Mouse (Mus musculus): Measurements from ENCODE around the gene Tmem101. TPM values are rescaled to one million over a fixed set of nuclear protein-coding genes. Genes with fewer than 3 reads are reported as not detected.
"Not testable (repeated sequence)": the region's sequence is repeated elsewhere in the genome, so short reads cannot be mapped to it uniquely, and the experiment has no call there.

Tmem101 gene
- total and polyA plus RNA-seq, 3 experiments: 30.1 to 45.1 TPM; not detected in 1

DNA sequence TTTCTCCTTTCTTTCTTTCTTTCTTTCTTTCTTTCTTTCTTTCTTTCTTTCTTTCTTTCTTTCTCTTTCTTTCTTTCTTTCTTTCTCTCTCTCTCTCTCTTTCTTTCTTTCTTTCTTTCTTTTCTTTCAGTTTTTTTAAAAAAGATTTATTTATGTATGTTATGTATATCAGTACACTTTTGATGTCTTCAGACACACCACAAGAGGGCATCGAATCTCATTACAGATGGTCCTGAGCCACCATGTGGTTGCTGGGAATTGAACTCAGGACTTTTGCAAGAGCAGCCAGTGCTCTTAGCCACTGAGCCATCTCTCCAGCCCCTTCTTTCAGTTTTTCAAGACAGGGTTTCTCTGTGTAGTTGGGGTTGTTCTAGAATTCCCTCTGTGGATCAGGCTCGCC lies 1.8 kb upstream of the Tmem101 start:
- not testable (repeated sequence) for H3K27me3 ChIP-seq (ENCODE audit: control insufficient read depth in 1 of 2, insufficient read depth in 2 of 2, low read length in 2 of 2); H3K4me1 ChIP-seq (ENCODE audit: control insufficient read depth in 1 of 2, insufficient read depth in 2 of 2, low read length in 2 of 2); H3K36me3 ChIP-seq (ENCODE audit: control insufficient read depth in 1 of 2, insufficient read depth in 2 of 2, low read length in 2 of 2); H3K4me3 ChIP-seq (ENCODE audit: control insufficient read depth in 1 of 2, insufficient read depth in 1 of 2, low read depth in 2 of 2, low read length in 2 of 2); H3K27ac ChIP-seq (ENCODE audit: control insufficient read depth, low read depth, low read length); H3K9me3 ChIP-seq (replicated peaks; ENCODE audit: insufficient read depth, low read length); H3K79me2 ChIP-seq (ENCODE audit: control insufficient read depth, insufficient read depth, low read length, poor library complexity); H3K9ac ChIP-seq (ENCODE audit: control insufficient read depth, low read depth, low read length, poor library complexity, severe bottlenecking); DNase-seq (ENCODE audit: low read depth, low spot score)
- peak; percentile 52 for TF ChIP-seq SMC3 (IDR thresholded peaks at IDR 0.05; ENCODE audit: low read depth, low read length)
- TF ChIP-seq ZC3H11A (IDR thresholded peaks at IDR 0.05; ENCODE audit: low read depth, low read length): peak; percentile 31; the same call in 1 of the 2 replicates
- peak in 2 of 3 experiments; percentile 17 to 52; a peak in 3 of 6 replicates for TF ChIP-seq CTCF (IDR thresholded peaks at IDR 0.05 in 2 of 3, conservative IDR thresholded peaks at IDR 0.05 in 1 of 3; ENCODE audit: control insufficient read depth in 1 of 3, insufficient read depth in 1 of 3, low read depth in 2 of 3, low read length in 3 of 3, poor library complexity in 1 of 3, severe bottlenecking in 1 of 3)
- TF ChIP-seq TBP (IDR thresholded peaks at IDR 0.05; ENCODE audit: low read depth, low read length): peak; percentile 17; the same call in 1 of the 2 replicates

DNA sequence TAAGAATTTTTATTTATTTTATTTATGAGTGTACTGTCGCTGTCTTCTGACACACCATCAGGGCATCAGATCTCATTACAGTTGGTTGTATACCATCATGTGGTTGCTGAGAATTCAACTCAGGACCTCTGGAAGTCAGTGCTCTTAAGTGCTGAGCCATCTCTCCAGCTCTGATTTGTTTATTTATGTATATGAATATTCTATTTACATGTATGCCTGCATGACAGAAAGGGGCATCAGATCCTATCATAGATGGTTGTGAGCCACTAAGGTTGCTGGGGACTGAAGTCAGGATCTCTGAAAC lies 534 bp upstream of the Tmem101 start:
- Histone ChIP-seq H3K27me3 (ENCODE audit: control insufficient read depth in 1 of 2, insufficient read depth in 2 of 2, low read length in 2 of 2) (no peaks in the 10 kb centered on the region), H3K4me1 (ENCODE audit: control insufficient read depth in 1 of 2, insufficient read depth in 2 of 2, low read length in 2 of 2) (peaks cover 0 to 4% of the 10 kb centered on the region in 2 experiments; a peak in 2 of 4 replicates), H3K4me3 (ENCODE audit: control insufficient read depth in 1 of 2, insufficient read depth in 1 of 2, low read depth in 2 of 2, low read length in 2 of 2) (peak overlapping the region in 1 of 2 experiments; percentile 47; a peak in 2 of 4 replicates), H3K27ac (ENCODE audit: control insufficient read depth, low read depth, low read length) (no peak overlapping the region), H3K9me3 (replicated peaks; ENCODE audit: insufficient read depth, low read length) (no peaks in the 10 kb centered on the region), H3K9ac (ENCODE audit: control insufficient read depth, low read depth, low read length, poor library complexity, severe bottlenecking) (no peak overlapping the region), H3K79me2 (ENCODE audit: control insufficient read depth, insufficient read depth, low read length, poor library complexity) (no peaks in the 10 kb centered on the region; the same call in 1 of the 2 replicates), H3K36me3 (ENCODE audit: control insufficient read depth in 1 of 2, insufficient read depth in 2 of 2, low read length in 2 of 2) (peaks cover 0 to 6% of the 10 kb centered on the region in 2 experiments; a peak in 2 of 4 replicates)
- TF ChIP-seq RAD21 (IDR thresholded peaks at IDR 0.05; ENCODE audit: low read depth, low read length) (no peak), ZC3H11A (IDR thresholded peaks at IDR 0.05; ENCODE audit: low read depth, low read length) (no peak), GABPA (IDR thresholded peaks at IDR 0.05; ENCODE audit: low read depth, low read length) (no peak), UBTF (IDR thresholded peaks at IDR 0.05; ENCODE audit: borderline replicate concordance, insufficient read depth, low read depth, low read length) (no peak), CTCF (IDR thresholded peaks at IDR 0.05 in 2 of 3, conservative IDR thresholded peaks at IDR 0.05 in 1 of 3; ENCODE audit: control insufficient read depth in 1 of 3, insufficient read depth in 1 of 3, low read depth in 2 of 3, low read length in 3 of 3, poor library complexity in 1 of 3, severe bottlenecking in 1 of 3) (no peak), TCF12 (IDR thresholded peaks at IDR 0.05; ENCODE audit: low read depth, low read length) (no peak)
- no peak for DNase-seq (ENCODE audit: low read depth, low spot score)

DNA sequence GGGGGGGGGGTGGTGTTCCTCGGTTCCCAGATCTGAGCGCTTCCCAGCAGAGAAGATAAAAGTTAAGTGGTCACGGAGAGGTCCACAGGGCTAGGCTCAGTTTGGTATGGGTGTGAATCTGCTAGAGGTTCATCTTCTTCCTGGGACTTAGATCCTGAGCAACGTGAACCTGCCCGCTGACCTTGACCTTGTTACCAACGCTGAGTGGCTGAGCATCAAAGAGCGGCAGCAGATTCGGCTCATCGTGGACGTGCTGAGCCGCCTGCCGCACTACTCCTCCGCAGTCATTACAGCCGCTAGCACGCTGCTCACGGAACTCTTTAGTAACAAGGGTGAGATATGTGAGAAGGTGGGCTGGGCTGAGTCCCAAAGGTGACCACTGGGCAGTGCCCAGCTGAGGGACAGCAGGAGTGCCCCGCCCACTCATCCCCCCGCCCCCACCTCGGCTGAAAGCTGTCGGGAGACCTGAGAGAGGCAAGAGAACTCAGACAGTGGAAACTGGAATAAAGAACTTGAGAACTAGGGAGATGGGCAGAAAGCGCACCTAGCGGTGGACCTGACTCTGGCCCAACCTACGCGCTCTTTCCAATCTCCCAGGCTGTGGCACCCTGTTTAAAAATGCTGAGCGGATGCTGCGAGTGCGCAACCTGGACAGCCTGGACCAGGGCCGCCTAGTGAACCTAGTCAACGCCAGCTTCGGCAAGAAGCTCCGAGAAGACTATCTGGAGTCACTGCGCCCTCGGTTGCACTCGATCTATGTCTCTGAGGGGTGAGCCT lies 8.8 kb downstream of the Tmem101 start:
- H3K9ac ChIP-seq (ENCODE audit: control insufficient read depth, low read depth, low read length, poor library complexity, severe bottlenecking): no peak overlapping the region
- no peak overlapping the region for H3K27ac ChIP-seq (ENCODE audit: control insufficient read depth, low read depth, low read length)
- TF ChIP-seq CHD2 (IDR thresholded peaks at IDR 0.05; ENCODE audit: low read length) (no peak), TAL1 (IDR thresholded peaks at IDR 0.05; ENCODE audit: low read length) (no peak), MAZ (IDR thresholded peaks at IDR 0.05; ENCODE audit: low read depth, low read length) (no peak)
- H3K27me3 ChIP-seq (ENCODE audit: control insufficient read depth in 1 of 2, insufficient read depth in 2 of 2, low read length in 2 of 2): no peaks in the 10 kb centered on the region
- no peak overlapping the region for H3K4me3 ChIP-seq (ENCODE audit: control insufficient read depth in 1 of 2, insufficient read depth in 1 of 2, low read depth in 2 of 2, low read length in 2 of 2)
- DNase-seq (ENCODE audit: low read depth, low spot score): no peak
- H3K79me2 ChIP-seq (ENCODE audit: control insufficient read depth, insufficient read depth, low read length, poor library complexity): no peaks in the 10 kb centered on the region
- H3K36me3 ChIP-seq (ENCODE audit: control insufficient read depth in 1 of 2, insufficient read depth in 2 of 2, low read length in 2 of 2): 0 out of 4 replicates have a peak, but pooled peaks cover 0 to 2% of the 10 kb centered on the region in 2 experiments
- peaks cover 0 to 13% of the 10 kb centered on the region in 2 experiments; a peak in 2 of 4 replicates for H3K4me1 ChIP-seq (ENCODE audit: control insufficient read depth in 1 of 2, insufficient read depth in 2 of 2, low read length in 2 of 2)
- H3K9me3 ChIP-seq (replicated peaks; ENCODE audit: insufficient read depth, low read length): no peaks in the 10 kb centered on the region
